Mouse (Mus musculus): ENCODE data around the gene Tesk1. TPM values are rescaled to one million over a fixed set of nuclear protein-coding genes. Genes with fewer than 3 reads are reported as not detected.

Gene Tesk1
- total RNA-seq, 2 experiments from 2014 or later: 49.1 to 50.0 TPM

GRCm38 (mm10) chr4:43418450-43418849 lies 23.3 kb upstream of the Tesk1 start:
- intact Hi-C loops (cut with DNase I): loop anchor here (2.0 kb wide), 1 partner anchor 38 kb away; the partner anchor contains the start of gene Rusc2
- DNase-seq: no peak

- intact Hi-C loops (cut with DNase I): loop anchor here (1.0 to 2.0 kb wide), 2 partner anchors 38 to 152 kb away; partner anchors contain the start of genes Atp8b5 and Rusc2
- DNase-seq: no peak
Observed at GRCm38 (mm10) chr4:43418973-43419656, 22.6 kb upstream of the Tesk1 start.

GRCm38 (mm10) chr4:43419801-43420281 lies 21.9 kb upstream of the Tesk1 start:
- intact Hi-C loops (cut with DNase I): loop anchor here (1.0 to 5.0 kb wide), 3 partner anchors 39 to 373 kb away; partner anchors contain the start of genes Atp8b5, Fam214b and Rusc2
- no peak for DNase-seq

- intact Hi-C loops (cut with DNase I): loop anchor here (5.0 kb wide), 1 partner anchor 373 kb away; the partner anchor contains the start of gene Fam214b
- peak; percentile 54 to 77 for DNase-seq
Observed at GRCm38 (mm10) chr4:43420305-43420704, 21.4 kb upstream of the Tesk1 start.

GRCm38 (mm10) chr4:43421632-43422240 lies 20.0 kb upstream of the Tesk1 start:
- no peak for DNase-seq
- intact Hi-C loops (cut with DNase I): loop anchor here (5.0 kb wide), 1 partner anchor 374 kb away; the partner anchor contains the start of gene Fam214b

- intact Hi-C loops (cut with DNase I): loop anchor here (5.0 kb wide), 1 partner anchor 376 kb away; the partner anchor contains the start of gene Fam214b
- DNase-seq: no peak
Observed at GRCm38 (mm10) chr4:43423267-43423934, 18.3 kb upstream of the Tesk1 start.

- intact Hi-C loops (cut with DNase I): loop anchor here (5.0 kb wide), 1 partner anchor 377 kb away; the partner anchor contains the start of gene Fam214b
- no peak for DNase-seq
Observed at GRCm38 (mm10) chr4:43424072-43424471, 17.7 kb upstream of the Tesk1 start.

GRCm38 (mm10) chr4:43425197-43425596 lies 16.5 kb upstream of the Tesk1 start:
- DNase-seq: no peak
- intact Hi-C loops (cut with DNase I): no loop called here

GRCm38 (mm10) chr4:43425648-43426380 lies 15.9 kb upstream of the Tesk1 start:
- no peak for DNase-seq
- intact Hi-C loops (cut with DNase I): no loop called here

- no peak for DNase-seq
- intact Hi-C loops (cut with DNase I): no loop called here
Observed at GRCm38 (mm10) chr4:43426487-43426886, 15.3 kb upstream of the Tesk1 start.

- intact Hi-C loops (cut with DNase I): no loop called here
- no peak for DNase-seq
Observed at GRCm38 (mm10) chr4:43427501-43428179, 14.1 kb upstream of the Tesk1 start.

GRCm38 (mm10) chr4:43428180-43428861 lies 13.4 kb upstream of the Tesk1 start:
- intact Hi-C loops (cut with DNase I): no loop called here
- DNase-seq: no peak

- DNase-seq: no peak
- intact Hi-C loops (cut with DNase I): no loop called here
Observed at GRCm38 (mm10) chr4:43428946-43429345, 12.8 kb upstream of the Tesk1 start, which contains the start of gene Fam166b. Gene Fam166b, minus strand, starts transcription at chr4:43429134.

- peak; percentile 64 to 72 for DNase-seq
- intact Hi-C loops (cut with DNase I): loop anchor here (10.0 kb wide), 1 partner anchor 283 kb away; the partner anchor contains the start of gene Olfr71
Observed at GRCm38 (mm10) chr4:43431690-43432089, 10.0 kb upstream of the Tesk1 start.

- DNase-seq: no peak
- intact Hi-C loops (cut with DNase I): loop anchor here (10.0 kb wide), 1 partner anchor 282 kb away; the partner anchor contains the start of gene Olfr71
Observed at GRCm38 (mm10) chr4:43432832-43433231, 8.9 kb upstream of the Tesk1 start.

- intact Hi-C loops (cut with DNase I): no loop called here
- peak; percentile 98 to 99 for DNase-seq
Observed at GRCm38 (mm10) chr4:43442044-43442443, 305 bp downstream of the Tesk1 start.

- intact Hi-C loops (cut with DNase I): no loop called here
- peak in 1 of 2 experiments; percentile 54 for DNase-seq
Observed at GRCm38 (mm10) chr4:43442456-43443361, 970 bp downstream of the Tesk1 start.

- DNase-seq: no peak
- intact Hi-C loops (cut with DNase I): no loop called here
Observed at GRCm38 (mm10) chr4:43443511-43443910, 1.8 kb downstream of the Tesk1 start.

All from gastrocnemius, postnatal 36 days (tissue).